Mouse (Mus musculus) embryonic facial prominence, embryonic 15.5 days (tissue): ENCODE measurements around the gene Sh2b3. TPM values are rescaled to one million over a fixed set of nuclear protein-coding genes. Genes with fewer than 3 reads are reported as not detected.

Source experiments
- ATAC-seq: fragments of 200-750 bp; cut with Nextera tagmentation; 2 replicates; pipeline ENCODE4 v1.8.0; 2017; ENCODE audit warnings: low read depth, moderate TSS enrichment; ENCODE audit not compliant: insufficient number of reproducible peaks, low FRiP score, low TSS enrichment
- H3K27ac ChIP-seq: fragments of 300-500 bp; sonication (generic); replicated peaks from 2 replicates; pipeline ENCODE4 v1.5.1; 2015; ENCODE audit warnings: mild to moderate bottlenecking, inconsistent platforms
- H3K27me3 ChIP-seq: fragments of 300-500 bp; sonication (generic); 2 replicates; pipeline ENCODE4 v1.6.1; 2015; ENCODE audit warnings: inconsistent platforms
- H3K36me3 ChIP-seq: fragments of 300-500 bp; sonication (generic); 2 replicates; pipeline ENCODE4 v1.6.1; 2015; ENCODE audit warnings: mild to moderate bottlenecking, inconsistent platforms
- H3K4me1 ChIP-seq: fragments of 300-500 bp; sonication (generic); 2 replicates; pipeline ENCODE4 v1.6.1; 2015; ENCODE audit warnings: inconsistent platforms
- H3K4me2 ChIP-seq: fragments of 300-500 bp; sonication (generic); replicated peaks from 2 replicates; pipeline ENCODE4 v1.6.1; 2015; ENCODE audit warnings: mild to moderate bottlenecking, inconsistent platforms
- H3K4me3 ChIP-seq: fragments of 300-500 bp; sonication (generic); replicated peaks from 2 replicates; pipeline ENCODE4 v1.5.1; 2015; ENCODE audit warnings: mild to moderate bottlenecking, inconsistent platforms
- H3K9ac ChIP-seq: fragments of 300-500 bp; sonication (generic); 2 replicates; pipeline ENCODE4 v1.6.1; 2015; ENCODE audit warnings: inconsistent platforms
- H3K9me3 ChIP-seq: fragments of 300-500 bp; sonication (generic); replicated peaks from 2 replicates; pipeline ENCODE4 v1.6.1; 2016; ENCODE audit warnings: inconsistent platforms
- WGBS: fragments of 180-500 bp; shearing (Covaris S2); methylation state at CpG from one replicate; pipeline ENCODE4 v1.1.7; 2015; 5-methylcytosine and 5-hydroxymethylcytosine counted together
- microRNA-seq: library from miRNA; unstranded; fragments of <30 nt; microRNA quantifications from one replicate; pipeline ENCODE4, GENCODE M21; 2016; ENCODE audit warnings: borderline number of aligned reads
- polyA plus RNA-seq: library from polyadenylated mRNA; unstranded; fragments of >200 nt; fragmentation: Nextera tagmentation; extraction: Ambion mirVana; gene quantifications from 2 replicates; pipeline ENCODE4 v1.2.1, GENCODE M21; 2015

The Sh2b3 gene
- polyA plus RNA-seq, 1 experiment from 2014 or later: 18.7 TPM

DNA sequence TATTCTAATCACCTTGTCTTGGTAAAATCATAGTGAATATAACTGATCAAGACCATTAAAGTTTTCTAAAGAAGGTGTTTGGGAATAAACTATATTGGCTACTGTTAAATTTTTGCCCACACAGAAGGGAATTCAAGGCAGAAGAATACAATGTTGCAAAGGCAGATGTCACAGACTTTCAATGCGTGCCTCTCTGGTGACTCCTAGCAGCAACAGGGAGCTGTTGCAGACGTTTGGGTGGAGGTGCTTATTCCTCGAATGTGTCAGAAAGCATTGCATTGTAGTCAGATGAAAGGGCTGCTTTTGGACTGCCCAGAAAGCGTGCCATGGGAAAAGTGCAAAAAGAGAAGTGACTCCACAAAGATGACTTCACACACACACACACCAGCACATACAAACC, 55.0 kb downstream of the Sh2b3 start:
- no peak overlapping the region for H3K4me2 ChIP-seq
- H3K27me3 ChIP-seq: no peaks in the 10 kb centered on the region
- no peak overlapping the region for H3K27ac ChIP-seq
- 63% methylated on average over 4 of the region's 4 CpGs for WGBS
- ATAC-seq: no peak
- H3K9me3 ChIP-seq: no peaks in the 10 kb centered on the region
- H3K36me3 ChIP-seq: peaks cover 72% of the 10 kb centered on the region
- H3K4me1 ChIP-seq: no peaks in the 10 kb centered on the region
- no peak overlapping the region for H3K4me3 ChIP-seq
- no peak overlapping the region for H3K9ac ChIP-seq

DNA sequence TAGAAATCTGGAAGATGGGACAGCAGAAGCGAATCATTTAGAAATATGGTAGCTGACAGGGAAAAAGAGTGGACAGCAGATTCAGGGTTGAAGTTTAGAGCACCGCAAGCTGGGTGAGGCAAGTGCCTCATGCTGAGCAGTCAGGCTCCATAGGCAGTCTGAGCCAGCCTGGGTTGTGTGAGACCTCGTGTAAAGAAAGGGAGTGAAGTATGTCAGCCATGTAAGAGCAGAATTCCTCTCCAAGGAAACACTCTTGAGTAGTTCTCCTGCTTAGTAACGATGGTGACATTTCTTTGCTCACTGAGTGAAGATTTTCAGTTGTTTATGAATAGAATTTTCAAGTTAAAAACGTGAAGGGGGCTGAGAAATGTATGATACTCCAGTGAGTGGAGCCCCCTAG, 57.3 kb downstream of the Sh2b3 start:
- Histone ChIP-seq H3K4me2 (no peak overlapping the region), H3K4me1 (no peaks in the 10 kb centered on the region), H3K4me3 (no peak overlapping the region), H3K9ac (no peak overlapping the region), H3K36me3 (peaks cover 62% of the 10 kb centered on the region), H3K27ac (no peak overlapping the region), H3K9me3 (no peaks in the 10 kb centered on the region), H3K27me3 (no peaks in the 10 kb centered on the region)
- WGBS: 82% methylated on average over 5 of the region's 5 CpGs
- no peak for ATAC-seq

DNA sequence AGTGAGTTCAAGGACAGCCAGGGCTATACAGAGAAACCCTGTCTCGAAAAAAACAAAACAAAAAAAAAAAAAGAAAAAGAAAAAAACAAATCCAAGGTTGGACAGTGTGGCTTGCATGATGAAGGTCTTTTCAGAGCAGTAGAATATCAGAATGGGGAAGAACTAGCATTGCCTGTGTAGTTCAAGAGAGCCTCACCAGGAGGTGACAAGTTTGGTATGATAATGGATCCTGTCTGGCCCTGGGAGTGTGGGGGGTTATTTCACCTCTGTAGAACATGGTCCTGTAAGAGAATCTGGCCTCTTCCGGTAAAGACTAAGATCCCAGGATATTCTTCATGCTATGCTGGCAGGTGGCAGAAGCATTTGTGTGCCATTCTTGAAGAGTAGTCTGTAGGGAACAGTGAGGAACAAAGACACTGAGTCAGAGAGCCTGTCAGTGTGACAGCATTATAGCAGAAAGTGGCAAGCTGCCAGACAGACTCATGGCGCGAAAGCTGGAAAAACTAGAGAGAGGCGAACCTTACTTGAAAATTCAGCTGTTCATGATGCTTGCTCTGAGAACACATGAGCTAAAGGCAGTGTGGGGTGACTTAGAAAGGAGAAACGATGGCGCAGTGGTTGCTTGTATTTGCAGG, 58.8 kb downstream of the Sh2b3 start:
- no peaks in the 10 kb centered on the region for H3K27me3 ChIP-seq
- 63% methylated on average over 7 of the region's 7 CpGs for WGBS
- no peaks in the 10 kb centered on the region for H3K4me1 ChIP-seq
- peaks cover 56% of the 10 kb centered on the region for H3K36me3 ChIP-seq
- no peaks in the 10 kb centered on the region for H3K9me3 ChIP-seq
- H3K4me2 ChIP-seq: no peak overlapping the region
- H3K4me3 ChIP-seq: no peak overlapping the region
- H3K9ac ChIP-seq: no peak overlapping the region
- ATAC-seq: no peak
- H3K27ac ChIP-seq: no peak overlapping the region

DNA sequence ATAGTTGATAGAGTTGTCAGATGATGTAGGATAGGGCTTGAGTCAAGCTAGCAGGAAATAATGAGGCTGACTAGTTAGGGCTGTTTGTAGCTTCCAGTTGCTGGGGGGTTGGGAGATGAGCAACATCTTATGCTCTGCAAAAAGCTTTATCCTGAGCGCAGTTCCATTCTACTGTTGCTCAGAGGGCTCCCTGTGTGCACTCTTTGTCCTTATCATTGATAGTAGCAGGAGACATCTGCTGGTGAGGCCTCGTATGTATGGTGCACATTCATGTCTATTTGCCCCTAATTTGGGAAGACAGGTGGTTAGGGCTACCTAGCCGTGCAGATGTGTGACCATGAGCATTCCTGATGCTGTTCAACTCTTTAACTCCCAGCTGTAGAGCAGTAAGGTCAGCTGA, 65.8 kb downstream of the Sh2b3 start:
- no peaks in the 10 kb centered on the region for H3K4me1 ChIP-seq
- H3K4me3 ChIP-seq: no peak overlapping the region
- ATAC-seq: no peak
- no peak overlapping the region for H3K4me2 ChIP-seq
- no peak overlapping the region for H3K27ac ChIP-seq
- H3K9me3 ChIP-seq: no peaks in the 10 kb centered on the region
- 86% methylated on average over 3 of the region's 3 CpGs for WGBS
- H3K36me3 ChIP-seq: peaks cover 42% of the 10 kb centered on the region
- H3K27me3 ChIP-seq: no peaks in the 10 kb centered on the region
- H3K9ac ChIP-seq: no peak overlapping the region

DNA sequence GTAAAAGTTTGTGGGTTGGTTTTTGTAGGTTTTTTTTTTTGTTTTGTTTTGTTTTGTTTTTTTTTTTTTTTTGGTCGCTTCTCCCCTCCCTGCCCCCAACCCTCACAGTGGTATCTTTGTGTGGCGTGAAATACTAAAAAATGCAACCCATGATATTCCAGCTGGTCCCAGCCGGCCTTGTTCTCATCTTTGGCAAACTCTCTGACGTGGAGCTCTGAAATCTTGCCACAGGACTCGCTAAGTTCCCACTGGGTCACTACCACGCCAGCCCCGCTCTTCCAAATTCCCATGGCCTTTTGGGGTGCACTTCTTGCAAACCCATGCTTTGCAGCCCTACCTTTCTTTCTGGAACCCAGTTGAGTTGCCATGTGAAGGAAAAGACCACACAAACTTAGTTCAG, 67.6 kb downstream of the Sh2b3 start:
- Histone ChIP-seq H3K9ac (no peak overlapping the region), H3K4me3 (no peak overlapping the region), H3K27ac (no peak overlapping the region), H3K4me1 (no peaks in the 10 kb centered on the region), H3K9me3 (no peaks in the 10 kb centered on the region), H3K4me2 (no peak overlapping the region), H3K27me3 (no peaks in the 10 kb centered on the region), H3K36me3 (peaks cover 41% of the 10 kb centered on the region)
- no peak for ATAC-seq
- 82% methylated on average over 7 of the region's 7 CpGs for WGBS

DNA sequence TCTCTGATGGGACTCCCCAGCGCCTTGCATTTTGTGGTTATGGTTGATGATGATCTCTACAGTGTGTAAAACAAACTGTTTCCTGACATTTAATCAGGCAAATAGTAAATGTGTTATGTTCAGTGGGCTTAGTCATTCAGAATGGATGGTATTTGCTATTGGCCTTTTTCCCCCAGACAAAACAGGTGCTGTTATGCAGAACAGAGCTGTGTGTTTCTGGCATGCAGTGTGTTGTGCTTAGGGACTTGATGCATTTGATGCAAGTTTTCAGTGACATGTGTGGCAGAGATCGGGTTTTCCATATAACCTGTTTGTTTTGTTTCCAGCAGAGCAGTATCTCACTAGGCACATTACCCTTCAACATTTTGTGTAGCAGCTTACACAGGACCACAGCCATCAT, 69.9 kb downstream of the Sh2b3 start:
- no peak overlapping the region for H3K27ac ChIP-seq
- H3K36me3 ChIP-seq: peaks cover 27% of the 10 kb centered on the region
- no peak overlapping the region for H3K4me3 ChIP-seq
- no peak overlapping the region for H3K9ac ChIP-seq
- H3K9me3 ChIP-seq: no peaks in the 10 kb centered on the region
- H3K4me2 ChIP-seq: no peak overlapping the region
- WGBS: 79% methylated on average over 2 of the region's 2 CpGs
- H3K27me3 ChIP-seq: no peaks in the 10 kb centered on the region
- no peaks in the 10 kb centered on the region for H3K4me1 ChIP-seq
- no peak for ATAC-seq

DNA sequence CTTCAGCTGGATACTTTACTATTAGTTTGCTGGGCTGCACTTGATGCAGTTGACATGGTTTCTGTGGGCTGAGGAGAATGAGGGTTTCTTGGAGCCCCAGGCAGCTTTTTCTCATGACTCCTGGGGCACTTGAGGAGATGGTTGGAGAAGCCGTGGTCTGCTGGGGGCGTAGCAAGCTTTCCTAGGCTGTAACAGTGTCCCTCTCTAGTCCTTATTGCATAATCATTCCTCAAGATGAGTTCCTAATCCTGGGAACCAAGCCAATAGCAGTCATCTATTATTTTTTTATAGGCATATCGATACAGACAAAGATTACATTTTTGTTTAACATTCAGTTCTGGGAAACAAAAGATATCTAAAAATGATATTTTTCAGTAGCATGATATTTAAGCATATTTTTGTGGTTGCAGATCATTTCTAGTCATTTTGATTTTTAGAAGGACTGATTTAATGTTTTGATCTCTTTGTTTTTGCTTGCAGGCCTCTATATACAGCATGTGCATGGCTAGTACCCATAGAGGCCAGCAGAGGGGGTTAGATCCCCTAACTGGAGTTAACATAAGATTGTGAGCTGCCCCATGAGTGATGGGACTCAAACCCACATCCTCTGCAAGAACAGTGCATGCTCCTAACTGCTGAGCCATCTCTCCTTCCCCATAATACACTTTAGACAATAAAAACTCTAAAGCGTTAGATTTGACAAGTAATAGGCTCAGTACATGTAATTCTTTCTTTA, 71.2 kb downstream of the Sh2b3 start:
- Histone ChIP-seq H3K4me3 (no peak overlapping the region), H3K4me1 (no peaks in the 10 kb centered on the region), H3K4me2 (no peak overlapping the region), H3K9me3 (no peaks in the 10 kb centered on the region), H3K36me3 (peaks cover 20% of the 10 kb centered on the region; the same call in 1 of the 2 replicates), H3K27me3 (no peaks in the 10 kb centered on the region), H3K9ac (no peak overlapping the region), H3K27ac (no peak overlapping the region)
- ATAC-seq: no peak
- WGBS: 73% methylated on average over 4 of the region's 4 CpGs

Small RNAs within 50 kb of the gene (microRNA-seq; reads per million reads assigned to microRNA genes)
- gene Mir7031: not detected

Other genes with a start within 250 kb of the Sh2b3 start
- gene Aldh2, start 243.8 kb downstream of the Sh2b3 start, polyA plus RNA-seq: 212 and 219 TPM in 2 replicates
- 2.0 and 2.4 TPM in 2 replicates for gene Acad12, start 218.7 kb downstream of the Sh2b3 start, polyA plus RNA-seq
- 2.8 and 3.4 TPM in 2 replicates for gene Acad10, start 177.1 kb downstream of the Sh2b3 start, polyA plus RNA-seq
- gene Brap, start 177.1 kb downstream of the Sh2b3 start, polyA plus RNA-seq: 47.4 and 50.2 TPM in 2 replicates
- gene Atxn2, start 126.3 kb downstream of the Sh2b3 start, polyA plus RNA-seq: 60.5 and 65.2 TPM in 2 replicates
- gene Pheta1, start 11.3 kb upstream of the Sh2b3 start, polyA plus RNA-seq: 28.1 and 31.6 TPM in 2 replicates
- 1.6 and 4.1 TPM in 2 replicates for gene Cux2, start 212.5 kb upstream of the Sh2b3 start, polyA plus RNA-seq